Mouse (Mus musculus) liver, embryonic 13.5 days (tissue): ENCODE measurements around the gene Cnpy3. TPM values are rescaled to one million over a fixed set of nuclear protein-coding genes. Genes with fewer than 3 reads are reported as not detected.

Experiments used
- ATAC-seq: fragments of 200-750 bp; cut with Nextera tagmentation; 2 replicates; pipeline ENCODE4 v1.8.0; 2017; ENCODE audit warnings: low read depth, mild to moderate bottlenecking, moderate number of reproducible peaks, moderate library complexity
- DNase-seq: peaks from one replicate; pipeline ENCODE4 v3.0.0; 2022
- H3K27ac ChIP-seq: fragments of 300-500 bp; sonication (generic); 2 replicates; pipeline ENCODE4 v1.5.1; 2015; ENCODE audit warnings: moderate library complexity, mild to moderate bottlenecking, inconsistent platforms
- H3K27me3 ChIP-seq: fragments of 300-500 bp; sonication (generic); 2 replicates; pipeline ENCODE4 v1.6.1; 2015; ENCODE audit warnings: mild to moderate bottlenecking, inconsistent platforms
- H3K36me3 ChIP-seq: fragments of 300-500 bp; sonication (generic); 2 replicates; pipeline ENCODE4 v1.6.1; 2015; ENCODE audit warnings: mild to moderate bottlenecking, inconsistent platforms
- H3K4me1 ChIP-seq: fragments of 300-500 bp; sonication (generic); replicated peaks from 2 replicates; pipeline ENCODE4 v1.6.1; 2015; ENCODE audit warnings: inconsistent platforms
- H3K4me2 ChIP-seq: fragments of 300-500 bp; sonication (generic); 2 replicates; pipeline ENCODE4 v1.6.1; 2015; ENCODE audit warnings: inconsistent platforms, mild to moderate bottlenecking, moderate library complexity
- H3K4me3 ChIP-seq: fragments of 300-500 bp; sonication (generic); replicated peaks from 2 replicates; pipeline ENCODE4 v1.5.1; 2015; ENCODE audit warnings: mild to moderate bottlenecking, inconsistent platforms
- H3K9ac ChIP-seq: fragments of 300-500 bp; sonication (generic); 2 replicates; pipeline ENCODE4 v1.6.1; 2015; ENCODE audit warnings: mild to moderate bottlenecking, inconsistent platforms
- H3K9me3 ChIP-seq: fragments of 300-500 bp; sonication (generic); replicated peaks from 2 replicates; pipeline ENCODE4 v1.6.1; 2016; ENCODE audit warnings: inconsistent platforms
- WGBS: fragments of 180-500 bp; shearing (Covaris S2); methylation state at CpG from one replicate; pipeline ENCODE4 v1.1.7; 2015; ENCODE audit not compliant: insufficient replicate concordance; 5-methylcytosine and 5-hydroxymethylcytosine counted together
- polyA plus RNA-seq: library from polyadenylated mRNA; unstranded; fragments of >200 nt; fragmentation: Nextera tagmentation; extraction: Ambion mirVana; gene quantifications from 2 replicates; pipeline ENCODE4 v1.2.1, GENCODE M21; 2015

Gene Cnpy3
- polyA plus RNA-seq, 1 experiment from 2014 or later, result 30.9 TPM

DNA sequence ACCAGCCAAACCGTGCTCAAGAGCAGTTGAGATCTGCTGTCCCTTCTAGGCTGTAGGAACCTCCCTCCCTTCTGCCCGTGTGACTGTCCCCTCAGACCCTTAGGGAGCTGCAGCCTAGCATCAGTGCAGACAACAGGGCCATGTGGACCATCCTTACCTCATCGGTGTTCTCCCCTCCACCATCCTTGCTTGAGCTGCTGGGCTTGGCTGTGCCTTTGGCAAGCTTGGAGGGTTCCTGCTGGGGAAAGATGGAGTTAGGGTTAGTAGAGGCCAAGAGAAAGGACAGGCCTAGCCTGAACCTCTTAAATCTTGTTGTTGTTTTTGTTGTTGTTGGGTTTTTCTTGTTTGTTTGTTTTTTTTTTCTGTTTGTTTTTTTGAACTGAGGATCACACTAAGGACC, 52.1 kb downstream of the Cnpy3 start:
- 81% methylated on average over 3 of the region's 3 CpGs for WGBS
- Histone ChIP-seq H3K27me3 (no peaks in the 10 kb centered on the region), H3K36me3 (peaks cover 27% of the 10 kb centered on the region), H3K9me3 (no peaks in the 10 kb centered on the region), H3K4me3 (no peak overlapping the region), H3K27ac (no peak overlapping the region), H3K4me1 (peaks cover 50% of the 10 kb centered on the region), H3K9ac (peak overlapping the region; percentile 15; the same call in 1 of the 2 replicates), H3K4me2 (no peak overlapping the region)
- DNase-seq, result no peak
- ATAC-seq, result no peak

DNA sequence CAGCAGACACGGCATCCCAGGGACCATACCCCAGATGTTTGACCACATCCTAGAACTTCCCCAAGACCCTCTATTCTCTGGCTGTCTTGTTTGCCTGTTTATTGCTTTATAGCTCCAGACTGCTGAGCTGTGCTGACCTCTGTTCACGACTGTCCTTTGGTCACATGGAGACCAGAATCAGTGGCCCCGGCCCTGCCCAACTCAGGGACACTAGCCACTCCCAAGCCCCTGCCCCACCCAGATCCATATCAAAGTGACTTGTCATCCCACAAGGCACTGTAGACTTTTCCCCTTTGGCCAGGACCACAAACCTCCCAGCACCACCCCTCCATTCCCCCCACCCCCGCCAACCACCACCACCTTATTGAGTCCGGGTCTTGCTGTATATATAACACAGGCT, 52.8 kb downstream of the Cnpy3 start:
- Histone ChIP-seq H3K4me1 (peaks cover 49% of the 10 kb centered on the region), H3K27me3 (no peaks in the 10 kb centered on the region), H3K36me3 (peaks cover 27% of the 10 kb centered on the region), H3K4me3 (no peak overlapping the region), H3K27ac (no peak overlapping the region), H3K9ac (no peak overlapping the region), H3K4me2 (no peak overlapping the region), H3K9me3 (no peaks in the 10 kb centered on the region)
- DNase-seq, result no peak
- ATAC-seq, result no peak
- 56% methylated on average over 5 of the region's 5 CpGs for WGBS

DNA sequence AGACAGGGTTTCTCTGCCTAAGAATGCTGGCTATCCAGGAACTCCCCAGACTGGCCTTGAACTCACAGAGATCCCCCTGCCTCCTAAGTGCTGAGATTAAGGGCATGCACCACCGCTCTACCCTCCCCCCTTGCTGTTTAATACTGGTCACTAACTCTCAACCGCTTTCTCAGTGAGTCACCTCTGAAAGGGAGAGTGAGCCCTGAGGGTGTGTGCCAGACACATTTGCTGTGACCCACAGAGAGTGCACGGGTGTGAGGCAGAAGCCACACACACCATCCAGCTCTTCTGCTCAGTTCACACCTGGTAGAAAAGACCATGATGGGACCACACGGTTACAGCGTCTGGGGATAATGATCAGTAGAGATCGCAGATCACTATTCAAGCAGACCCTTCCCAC, 53.5 kb downstream of the Cnpy3 start:
- 83% methylated on average over 6 of the region's 6 CpGs for WGBS
- Histone ChIP-seq H3K4me3 (no peak overlapping the region), H3K27ac (no peak overlapping the region), H3K9me3 (no peaks in the 10 kb centered on the region), H3K36me3 (peaks cover 28% of the 10 kb centered on the region), H3K9ac (no peak overlapping the region), H3K4me1 (peaks cover 42% of the 10 kb centered on the region), H3K4me2 (no peak overlapping the region), H3K27me3 (no peaks in the 10 kb centered on the region)
- no peak for ATAC-seq
- no peak for DNase-seq

- Histone ChIP-seq H3K4me1 (peaks cover 29% of the 10 kb centered on the region), H3K27ac (no peak overlapping the region), H3K9me3 (no peaks in the 10 kb centered on the region), H3K36me3 (peaks cover 31% of the 10 kb centered on the region), H3K4me3 (no peak overlapping the region), H3K4me2 (no peak overlapping the region), H3K9ac (no peak overlapping the region), H3K27me3 (no peaks in the 10 kb centered on the region)
- DNase-seq, result no peak
- 82% methylated on average over 1 of the region's 1 CpGs for WGBS
- no peak for ATAC-seq
Observed at GRCm38 (mm10) chr17:46694517-46695063, 57.4 kb downstream of the Cnpy3 start.

DNA sequence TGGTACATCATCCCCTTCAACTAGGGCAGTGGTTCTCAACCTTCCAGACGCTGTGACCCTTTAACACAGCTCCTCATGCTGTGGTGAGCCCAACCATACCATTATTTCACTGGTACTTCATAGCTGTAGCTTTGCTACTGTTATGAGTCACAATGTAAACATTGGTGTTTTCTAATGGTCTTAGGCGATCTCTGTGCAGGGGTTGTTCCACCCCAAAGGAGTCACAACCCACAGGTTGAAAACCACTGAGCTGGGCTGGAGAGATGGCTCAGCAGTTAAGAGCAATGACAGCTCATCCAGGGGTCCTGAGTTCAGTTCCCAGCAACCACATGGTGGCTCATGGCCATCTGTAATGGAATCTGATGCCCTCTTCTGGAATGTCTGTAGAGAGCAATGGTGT, 60.6 kb downstream of the Cnpy3 start:
- H3K27me3 ChIP-seq, result no peaks in the 10 kb centered on the region

DNA sequence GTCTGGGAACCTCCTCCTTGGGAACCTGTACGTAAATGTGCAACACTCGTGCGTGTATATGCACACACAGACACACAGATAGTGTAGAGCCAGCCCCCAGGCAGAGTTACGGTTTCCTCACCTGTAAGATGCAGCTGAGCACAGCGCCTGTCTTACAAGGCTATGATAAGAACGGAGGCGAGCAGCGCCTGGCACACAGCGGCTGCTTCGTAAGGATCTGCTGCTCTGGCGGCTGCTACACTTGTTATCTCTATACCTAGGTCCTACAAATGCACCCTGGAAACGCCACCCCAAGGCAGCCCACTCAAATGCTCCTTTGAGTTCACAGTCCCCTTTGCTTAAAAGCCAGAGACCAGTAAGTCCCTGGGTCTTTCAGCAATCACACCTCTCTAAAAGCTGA, 61.3 kb downstream of the Cnpy3 start:
- WGBS, result 28% methylated on average over 12 of the region's 12 CpGs
- H3K27ac ChIP-seq, result peak overlapping the region; percentile 57
- peak overlapping the region; percentile 8; the same call in 1 of the 2 replicates for H3K4me2 ChIP-seq
- no peaks in the 10 kb centered on the region for H3K27me3 ChIP-seq
- peaks cover 21% of the 10 kb centered on the region for H3K4me1 ChIP-seq
- DNase-seq (peak; percentile 31), ATAC-seq (peak; percentile 85)
- 0 out of 2 replicates have a peak overlapping the region, but pooled peaks have one; percentile 0 for H3K9ac ChIP-seq
- H3K9me3 ChIP-seq, result no peaks in the 10 kb centered on the region
- no peak overlapping the region for H3K4me3 ChIP-seq
- peaks cover 39% of the 10 kb centered on the region for H3K36me3 ChIP-seq

More for the DNA sequence above, 60.6 kb downstream of the Cnpy3 start:
- H3K36me3 ChIP-seq, result peaks cover 35% of the 10 kb centered on the region
- 79% methylated on average over 2 of the region's 2 CpGs for WGBS
- H3K9ac ChIP-seq, result no peak overlapping the region
- no peak overlapping the region for H3K4me2 ChIP-seq
- H3K4me1 ChIP-seq, result peaks cover 21% of the 10 kb centered on the region
- peak overlapping the region; percentile 57 for H3K27ac ChIP-seq
- no peak overlapping the region for H3K4me3 ChIP-seq
- no peak for ATAC-seq
- no peaks in the 10 kb centered on the region for H3K9me3 ChIP-seq
- DNase-seq, result no peak

- Histone ChIP-seq H3K4me1 (peaks cover 21% of the 10 kb centered on the region), H3K36me3 (peaks cover 59% of the 10 kb centered on the region), H3K4me3 (no peak overlapping the region), H3K9ac (no peak overlapping the region), H3K27ac (no peak overlapping the region), H3K9me3 (no peaks in the 10 kb centered on the region), H3K27me3 (no peaks in the 10 kb centered on the region), H3K4me2 (no peak overlapping the region)
- no peak for DNase-seq
- ATAC-seq, result no peak
- WGBS, result 82% methylated on average over 6 of the region's 6 CpGs
Observed at GRCm38 (mm10) chr17:46685913-46686312, 66.1 kb downstream of the Cnpy3 start.

Other genes starting within 250 kb of the Cnpy3 start
- gene Cul9, start 205.8 kb downstream of the Cnpy3 start, polyA plus RNA-seq, result 0.44 and 0.84 TPM in 2 replicates
- 2.9 and 3.2 TPM in 2 replicates for gene Srf, start 196.0 kb downstream of the Cnpy3 start, polyA plus RNA-seq
- gene Ptk7, start 122.7 kb downstream of the Cnpy3 start, polyA plus RNA-seq, result 8.0 and 9.1 TPM in 2 replicates
- 5.8 TPM in 2 replicates for gene Klc4, start 106.2 kb downstream of the Cnpy3 start, polyA plus RNA-seq
- gene Mrpl2, start 106.0 kb downstream of the Cnpy3 start, polyA plus RNA-seq, result 91.5 and 97.5 TPM in 2 replicates
- gene Cul7, start 101.9 kb downstream of the Cnpy3 start, polyA plus RNA-seq, result 10.9 and 12.4 TPM in 2 replicates
- 31.7 and 31.9 TPM in 2 replicates for gene Rrp36, start 77.9 kb downstream of the Cnpy3 start, polyA plus RNA-seq
- gene Mea1, start 73.4 kb downstream of the Cnpy3 start, polyA plus RNA-seq, result 65.2 and 67.8 TPM in 2 replicates
- gene Klhdc3, start 71.3 kb downstream of the Cnpy3 start, polyA plus RNA-seq, result 73.1 and 75.6 TPM in 2 replicates
- gene Ppp2r5d, start 47.1 kb downstream of the Cnpy3 start, polyA plus RNA-seq, result 31.2 and 36.0 TPM in 2 replicates
- 8.5 and 9.4 TPM in 2 replicates for gene Pex6, start 40.8 kb downstream of the Cnpy3 start, polyA plus RNA-seq
- gene Gnmt, start 23.0 kb downstream of the Cnpy3 start, polyA plus RNA-seq, result 11.0 and 11.7 TPM in 2 replicates
- 0.30 and 0.32 TPM in 2 replicates for gene Ptcra, start 11.5 kb upstream of the Cnpy3 start, polyA plus RNA-seq
- 44.5 and 51.4 TPM in 2 replicates for gene 2310039H08Rik, start 20.4 kb upstream of the Cnpy3 start, polyA plus RNA-seq
- gene Rpl7l1, start 30.5 kb upstream of the Cnpy3 start, polyA plus RNA-seq, result 108 and 131 TPM in 2 replicates
- gene Bicral, start 106.3 kb upstream of the Cnpy3 start, polyA plus RNA-seq, result 2.6 and 3.6 TPM in 2 replicates
- gene Tbcc, start 138.5 kb upstream of the Cnpy3 start, polyA plus RNA-seq, result 22.4 and 24.9 TPM in 2 replicates
- gene Prph2, start 158.2 kb upstream of the Cnpy3 start, polyA plus RNA-seq, result not detected in 2 replicates